Mouse (Mus musculus): Measurements from ENCODE around the gene Clmp.
"Not testable (repeated sequence)": the region's sequence is repeated elsewhere in the genome, so short reads cannot be mapped to it uniquely, and the experiment has no call there.

Gene Clmp

DNA sequence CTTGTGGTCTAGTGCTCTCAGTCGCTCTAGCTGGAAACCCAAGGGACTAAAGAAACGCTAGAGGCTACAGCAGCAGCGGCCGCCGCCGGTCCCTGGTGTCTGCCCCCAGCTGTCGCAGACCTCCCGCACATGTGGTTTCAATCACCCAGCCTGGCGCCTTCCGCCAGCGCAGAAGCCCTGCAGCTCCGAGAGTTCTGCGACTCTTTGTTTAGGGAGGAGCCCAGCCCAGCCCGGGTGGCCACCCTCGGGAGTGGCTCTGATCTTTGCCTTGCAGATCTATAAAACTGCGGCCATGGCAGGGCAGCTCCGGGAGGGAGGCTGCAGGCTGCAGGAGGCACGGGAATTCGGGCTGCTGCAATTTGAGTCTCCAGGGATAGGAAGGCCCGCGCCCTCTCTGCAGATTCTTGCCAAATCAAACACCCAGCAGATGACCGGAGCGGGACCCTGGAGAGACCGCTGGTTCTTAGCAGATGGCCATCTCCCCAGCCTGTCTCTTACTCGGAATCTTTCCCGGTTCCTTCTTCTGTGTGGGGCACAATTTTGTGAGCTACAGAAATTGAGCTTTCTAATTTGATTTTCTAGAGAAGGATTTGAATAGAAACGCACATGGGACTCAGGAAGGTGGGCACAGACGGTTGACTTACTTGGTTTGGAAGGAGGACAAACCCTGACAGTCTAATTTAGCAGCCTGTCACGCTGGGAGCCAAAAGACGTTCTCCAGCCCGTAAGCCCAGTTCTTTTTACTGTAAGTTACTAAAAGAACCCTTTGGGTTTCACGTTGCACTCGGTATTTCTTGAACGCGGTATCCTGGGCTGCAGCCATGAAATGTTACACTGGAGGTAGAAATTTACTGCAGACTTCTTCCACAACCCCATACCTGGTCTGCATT is 45.2 kb downstream of the Clmp start:
- peak; percentile 87 for DNase-seq (ENCODE audit: extremely low spot score)

GRCm38 (mm10) chr9:40731591-40732048 is 45.9 kb downstream of the Clmp start:
- peak; percentile 70 for DNase-seq (ENCODE audit: extremely low spot score)

GRCm38 (mm10) chr9:40732302-40732701 is 46.5 kb downstream of the Clmp start:
- no peak for DNase-seq (ENCODE audit: extremely low spot score)

DNA sequence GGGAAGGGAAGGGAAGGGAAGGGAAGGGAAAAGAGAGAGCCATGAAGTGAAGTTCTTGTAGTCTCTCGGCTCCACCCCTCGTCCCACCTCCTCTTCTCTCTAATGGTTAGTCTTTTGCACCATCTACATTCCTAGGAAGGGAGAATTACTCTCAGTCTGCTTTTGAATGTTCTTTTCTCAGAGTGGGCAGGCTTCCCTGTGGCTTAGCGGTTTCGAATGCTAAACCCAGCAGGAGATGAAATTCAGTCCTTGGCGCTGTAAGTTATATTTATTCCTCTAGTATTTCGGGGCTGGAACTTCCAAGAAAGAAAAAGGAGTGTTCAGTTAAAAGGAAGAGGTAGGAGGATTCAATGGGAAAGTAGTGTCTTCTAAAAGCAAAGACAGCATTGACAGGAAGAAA is 51.4 kb downstream of the Clmp start:
- DNase-seq (ENCODE audit: extremely low spot score): no peak

DNA sequence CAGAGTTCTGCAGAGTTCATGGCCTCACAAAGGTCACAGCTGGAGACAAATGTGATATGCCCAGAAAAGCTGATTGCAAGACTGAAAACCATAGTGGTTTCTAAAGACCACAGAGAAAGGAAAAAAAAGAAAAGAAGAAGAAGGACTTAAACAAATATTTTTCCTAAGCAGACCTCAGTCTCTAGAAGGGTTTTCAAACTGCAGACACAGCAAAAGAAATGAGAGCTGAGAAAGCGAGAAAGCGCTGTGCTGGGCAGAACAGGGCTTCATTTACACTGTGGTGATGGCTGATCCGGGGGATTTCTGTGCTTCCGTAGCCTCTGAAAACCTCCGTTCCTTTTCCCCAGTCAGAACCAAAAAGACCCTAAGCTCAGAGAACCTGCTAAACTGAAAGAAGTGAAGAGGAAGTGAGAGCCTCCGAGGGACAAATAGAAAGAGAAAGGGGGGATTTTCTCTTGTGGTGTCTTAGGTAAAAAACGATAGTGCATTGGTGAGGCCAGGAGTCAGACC is 57.8 kb downstream of the Clmp start:
- DNase-seq (ENCODE audit: extremely low spot score): no peak

GRCm38 (mm10) chr9:40744233-40744632 is 58.5 kb downstream of the Clmp start:
- DNase-seq (ENCODE audit: extremely low spot score): no peak

DNA sequence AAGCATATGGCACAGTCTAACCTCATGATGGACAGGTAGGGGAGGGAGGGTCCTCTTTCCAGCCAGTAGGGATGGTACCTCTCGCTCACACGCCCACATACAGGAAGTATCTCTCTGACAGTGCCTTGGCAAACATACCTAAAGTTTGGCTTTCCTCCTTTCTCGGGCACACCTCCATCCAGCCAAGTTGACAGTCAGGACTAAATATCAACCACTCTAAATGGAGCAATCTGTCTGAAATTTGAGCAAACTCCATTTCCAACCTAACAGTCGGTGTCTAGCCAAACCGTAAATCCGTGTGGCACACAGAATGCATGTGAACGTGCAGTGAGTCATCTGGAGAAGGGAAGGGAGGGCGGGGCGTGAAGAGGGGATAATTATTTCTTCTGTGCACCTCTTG is 61.0 kb downstream of the Clmp start:
- DNase-seq (ENCODE audit: extremely low spot score): no peak

- DNase-seq (ENCODE audit: extremely low spot score): no peak
Measured at GRCm38 (mm10) chr9:40747249-40747648, 61.5 kb downstream of the Clmp start.

GRCm38 (mm10) chr9:40749832-40750620 is 64.3 kb downstream of the Clmp start:
- peak; percentile 66 for DNase-seq (ENCODE audit: extremely low spot score)

DNA sequence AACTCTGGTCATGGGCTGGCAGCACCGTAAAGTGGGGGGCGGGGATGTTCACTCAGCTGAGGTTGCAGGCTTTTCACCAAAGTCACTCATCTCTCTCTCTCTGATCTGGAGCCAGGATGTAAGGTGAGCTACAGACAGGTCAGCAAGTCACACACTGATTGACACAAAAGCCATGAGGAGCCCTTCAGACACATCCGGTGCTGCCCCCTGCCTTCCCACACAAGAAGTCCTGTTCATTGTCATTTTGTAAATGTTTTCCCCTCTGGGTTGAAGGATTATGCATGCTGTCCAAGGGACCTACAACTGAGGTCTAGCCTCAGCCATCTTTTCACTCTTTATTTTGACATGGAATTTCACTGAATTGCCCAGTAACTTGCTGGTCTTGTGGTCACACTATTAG is 66.0 kb downstream of the Clmp start:
- DNase-seq (ENCODE audit: extremely low spot score): peak; percentile 20

DNA sequence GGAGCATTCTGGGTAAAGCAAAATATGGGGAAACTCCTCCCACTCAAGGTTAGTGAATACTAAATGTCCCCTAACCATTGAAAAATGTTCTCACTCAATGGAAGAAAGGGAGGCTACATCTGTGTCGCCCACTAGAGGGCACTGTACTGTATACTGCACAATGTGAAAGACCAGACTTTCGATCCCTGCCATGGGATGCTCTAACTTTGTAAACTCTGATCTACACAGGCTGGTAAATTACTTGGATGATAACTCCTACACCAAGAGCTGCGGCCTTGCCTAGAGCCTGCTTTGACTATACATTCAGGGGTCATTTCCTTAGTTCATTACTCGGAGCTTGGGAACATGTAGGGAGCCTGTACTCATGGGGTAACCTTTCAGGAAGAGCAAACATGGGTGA is 70.6 kb downstream of the Clmp start:
- peak; percentile 66 for DNase-seq (ENCODE audit: extremely low spot score)

DNA sequence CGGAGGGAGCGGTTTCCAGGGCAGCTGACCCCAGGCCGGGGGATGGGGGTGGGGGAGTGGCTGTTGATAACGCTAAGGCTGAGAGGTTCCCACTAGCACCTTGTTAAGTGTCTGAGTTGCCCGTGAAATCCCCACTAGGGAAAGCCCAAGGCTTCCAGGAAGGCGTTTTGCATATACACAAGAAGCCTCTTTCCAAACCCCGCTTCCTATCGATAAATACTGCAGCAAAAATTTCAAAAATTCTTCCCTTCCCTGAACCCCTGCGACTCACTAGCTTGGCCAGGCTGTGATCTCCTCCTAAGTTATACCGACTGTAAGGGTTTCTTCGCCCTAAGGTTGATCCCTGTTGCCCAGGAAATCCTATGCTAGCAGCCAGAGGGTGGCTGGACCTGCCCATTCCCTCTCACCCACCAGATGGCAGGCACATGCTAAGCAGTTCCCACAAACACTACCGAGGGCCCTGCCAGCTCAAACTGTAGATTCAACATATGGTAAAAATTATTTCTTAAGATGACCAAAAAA is 71.4 kb downstream of the Clmp start:
- DNase-seq (ENCODE audit: extremely low spot score): peak; percentile 66

- DNase-seq (ENCODE audit: extremely low spot score): peak; percentile 80
Measured at GRCm38 (mm10) chr9:40757685-40758270, 72.0 kb downstream of the Clmp start.

- no peak for DNase-seq (ENCODE audit: extremely low spot score)
Measured at GRCm38 (mm10) chr9:40762354-40762753, 76.6 kb downstream of the Clmp start.

GRCm38 (mm10) chr9:40764887-40765580 is 79.3 kb downstream of the Clmp start:
- no peak for DNase-seq (ENCODE audit: extremely low spot score)

DNA sequence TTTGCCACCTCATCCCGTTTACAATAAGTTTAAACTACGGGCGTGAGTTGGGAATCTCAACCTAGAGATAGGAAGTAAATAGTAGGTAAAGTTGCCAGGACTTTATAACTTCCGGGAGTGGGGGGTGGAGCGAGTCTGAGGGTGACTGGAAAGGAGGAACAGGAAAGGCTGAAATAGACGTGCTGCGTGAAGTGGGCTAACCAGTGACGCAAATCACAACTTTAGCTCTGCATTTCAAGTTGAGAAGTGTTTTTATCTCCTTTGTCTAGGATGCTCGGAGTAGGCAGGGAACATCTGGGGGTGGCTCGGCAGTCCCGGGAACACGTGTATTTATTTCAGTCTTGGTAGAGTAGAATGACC is 79.8 kb downstream of the Clmp start:
- no peak for DNase-seq (ENCODE audit: extremely low spot score)

GRCm38 (mm10) chr9:40766058-40766605 is 80.4 kb downstream of the Clmp start:
- no peak for DNase-seq (ENCODE audit: extremely low spot score)

DNA sequence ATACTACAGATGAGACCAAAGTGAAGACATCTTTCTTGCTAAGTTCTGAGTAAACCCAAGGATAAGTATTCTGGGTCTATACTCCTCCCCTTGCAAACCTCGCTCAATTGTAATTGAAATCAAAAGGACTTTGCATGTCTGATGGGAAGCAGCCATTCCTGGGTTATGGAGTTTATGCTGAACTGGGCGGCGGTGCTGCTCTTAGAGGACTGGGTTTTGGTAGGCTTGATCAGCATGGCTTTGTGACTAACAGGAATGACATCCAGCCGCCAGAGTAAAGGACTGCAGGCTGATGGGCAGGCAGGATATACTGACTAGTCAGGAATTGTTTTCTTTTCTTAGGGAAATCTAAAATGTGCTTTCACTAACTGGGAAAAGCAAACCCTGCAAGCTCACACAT is 82.2 kb downstream of the Clmp start:
- no peak for DNase-seq (ENCODE audit: extremely low spot score)

- no peak for DNase-seq (ENCODE audit: extremely low spot score)
Measured at GRCm38 (mm10) chr9:40772246-40772645, 86.5 kb downstream of the Clmp start.

DNA sequence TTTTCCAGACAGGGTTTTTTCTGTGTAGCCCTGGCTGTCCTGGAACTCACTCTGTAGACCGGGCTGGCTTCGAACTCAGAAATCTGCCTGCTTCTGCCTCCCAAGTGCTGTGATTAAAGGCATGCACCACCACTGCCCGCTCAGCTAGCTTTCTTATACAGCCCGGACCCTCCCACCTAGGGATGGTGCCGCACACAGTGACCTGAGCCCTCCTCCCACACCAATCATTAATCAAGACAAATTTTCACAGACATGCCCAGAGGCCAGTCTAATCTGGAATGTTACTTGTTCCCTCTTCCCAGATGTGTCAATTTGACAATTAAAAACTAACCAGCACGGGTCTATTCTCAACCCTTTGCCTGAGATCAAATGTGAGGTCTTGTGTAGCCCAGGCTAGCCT is 87.4 kb downstream of the Clmp start:
- not testable (repeated sequence) for DNase-seq (ENCODE audit: extremely low spot score)

- no peak for DNase-seq (ENCODE audit: extremely low spot score)
Measured at GRCm38 (mm10) chr9:40773869-40774268, 88.1 kb downstream of the Clmp start.
